Mouse (Mus musculus): ENCODE measurements around the gene Lag3. TPM values are rescaled to one million over a fixed set of nuclear protein-coding genes. Genes with fewer than 3 reads are reported as not detected.

The Lag3 gene
- polyA plus RNA-seq, 1 experiment = 7.0 TPM

GRCm38 (mm10) chr6:124857840-124858530 lies 53.5 kb downstream of the Lag3 start:
- Histone ChIP-seq H3K27ac (ENCODE audit: insufficient read depth, low read depth, low read length) (no peak overlapping the region), H3K27me3 (ENCODE audit: control insufficient read depth, insufficient read depth, low read length) (peaks cover 27% of the 10 kb centered on the region)

GRCm38 (mm10) chr6:124856916-124857839 lies 54.3 kb downstream of the Lag3 start, which contains the start of gene P3h3:
P3h3 (minus strand) TSS chr6:124857752.
- no peak within 1 kb of the TSS for H3K27ac ChIP-seq (ENCODE audit: insufficient read depth, low read depth, low read length)
- WGBS = 2% methylated on average over 81 of the region's 86 CpGs
- peaks cover 24% of the 10 kb centered on the region for H3K27me3 ChIP-seq (ENCODE audit: control insufficient read depth, insufficient read depth, low read length)

More at GRCm38 (mm10) chr6:124857840-124858530, 53.5 kb downstream of the Lag3 start:
- peaks cover under 1% of the 10 kb centered on the region; the same call in 1 of the 2 replicates for H3K4me1 ChIP-seq (ENCODE audit: control insufficient read depth, insufficient read depth, insufficient read length, low read length)
- H3K4me3 ChIP-seq (ENCODE audit: low read depth, low read length) = peak overlapping the region; percentile 71
- no peaks in the 10 kb centered on the region for H3K36me3 ChIP-seq (ENCODE audit: control insufficient read depth, insufficient read depth, low read length)
- WGBS = 36% methylated on average over 26 of the region's 26 CpGs
- TF ChIP-seq CTCF (IDR thresholded peaks at IDR 0.05; ENCODE audit: extremely low read depth, insufficient read length, insufficient replicate concordance, low read depth, low read length) (no peak), POLR2A (IDR thresholded peaks at IDR 0.05; ENCODE audit: low read depth, low read length) (no peak)

GRCm38 (mm10) chr6:124856321-124856720 lies 55.2 kb downstream of the Lag3 start:
- H3K4me3 ChIP-seq (ENCODE audit: low read depth, low read length) = no peak overlapping the region
- no peaks in the 10 kb centered on the region; the same call in 1 of the 2 replicates for H3K4me1 ChIP-seq (ENCODE audit: control insufficient read depth, insufficient read depth, insufficient read length, low read length)
- H3K27me3 ChIP-seq (ENCODE audit: control insufficient read depth, insufficient read depth, low read length) = peaks cover 24% of the 10 kb centered on the region
- no peaks in the 10 kb centered on the region for H3K36me3 ChIP-seq (ENCODE audit: control insufficient read depth, insufficient read depth, low read length)
- no peak for TF ChIP-seq CTCF (IDR thresholded peaks at IDR 0.05; ENCODE audit: extremely low read depth, insufficient read length, insufficient replicate concordance, low read depth, low read length)
- TF ChIP-seq POLR2A (IDR thresholded peaks at IDR 0.05; ENCODE audit: low read depth, low read length) = no peak
- no peak overlapping the region for H3K27ac ChIP-seq (ENCODE audit: insufficient read depth, low read depth, low read length)
- 26% methylated on average over 14 of the region's 14 CpGs for WGBS

More at GRCm38 (mm10) chr6:124856916-124857839, 54.3 kb downstream of the Lag3 start, which contains the start of gene P3h3:
- H3K4me1 ChIP-seq (ENCODE audit: control insufficient read depth, insufficient read depth, insufficient read length, low read length) = no peaks in the 10 kb centered on the region; the same call in 1 of the 2 replicates
- no peak for TF ChIP-seq POLR2A (IDR thresholded peaks at IDR 0.05; ENCODE audit: low read depth, low read length)
- peak; percentile 65; the same call in 1 of the 2 replicates for TF ChIP-seq CTCF (IDR thresholded peaks at IDR 0.05; ENCODE audit: extremely low read depth, insufficient read length, insufficient replicate concordance, low read depth, low read length)
- H3K4me3 ChIP-seq (ENCODE audit: low read depth, low read length) = peak within 1 kb of the TSS; percentile 71
- H3K36me3 ChIP-seq (ENCODE audit: control insufficient read depth, insufficient read depth, low read length) = no peaks in the 10 kb centered on the region

- 65% methylated on average over 12 of the region's 12 CpGs for WGBS
- H3K4me3 ChIP-seq (ENCODE audit: low read depth, low read length) = no peak overlapping the region
- peaks cover 24% of the 10 kb centered on the region for H3K27me3 ChIP-seq (ENCODE audit: control insufficient read depth, insufficient read depth, low read length)
- TF ChIP-seq CTCF (IDR thresholded peaks at IDR 0.05; ENCODE audit: extremely low read depth, insufficient read length, insufficient replicate concordance, low read depth, low read length) (no peak), POLR2A (IDR thresholded peaks at IDR 0.05; ENCODE audit: low read depth, low read length) (no peak)
- H3K27ac ChIP-seq (ENCODE audit: insufficient read depth, low read depth, low read length) = no peak overlapping the region
- H3K4me1 ChIP-seq (ENCODE audit: control insufficient read depth, insufficient read depth, insufficient read length, low read length) = no peaks in the 10 kb centered on the region
- H3K36me3 ChIP-seq (ENCODE audit: control insufficient read depth, insufficient read depth, low read length) = no peaks in the 10 kb centered on the region
These were observed 56.9 kb downstream of the Lag3 start for GRCm38 (mm10) chr6:124854647-124855046.

Other genes with a start within 250 kb of the Lag3 start
- gene Lpcat3, start 248.7 kb downstream of the Lag3 start, polyA plus RNA-seq (2012; rRNA removed) = 127 and 323 TPM in 2 replicates
- 26.8 and 34.9 TPM in 2 replicates for gene Emg1, start 199.5 kb downstream of the Lag3 start, polyA plus RNA-seq (2012; rRNA removed)
- gene Phb2, start 199.4 kb downstream of the Lag3 start, polyA plus RNA-seq (2012; rRNA removed) = 87.7 and 122 TPM in 2 replicates
- gene Ptpn6, start 173.0 kb downstream of the Lag3 start, polyA plus RNA-seq (2012; rRNA removed) = 23.0 and 41.0 TPM in 2 replicates
- 80.4 and 143 TPM in 2 replicates for gene Grcc10, start 170.3 kb downstream of the Lag3 start, polyA plus RNA-seq (2012; rRNA removed)
- gene Gm45234, start 155.7 kb downstream of the Lag3 start, polyA plus RNA-seq (2012; rRNA removed) = not detected in 2 replicates
- gene Atn1, start 155.2 kb downstream of the Lag3 start, polyA plus RNA-seq (2012; rRNA removed) = 42.8 and 92.6 TPM in 2 replicates
- gene Eno2, start 142.0 kb downstream of the Lag3 start, polyA plus RNA-seq (2012; rRNA removed) = 1.3 and 1.7 TPM in 2 replicates
- gene Lrrc23, start 132.0 kb downstream of the Lag3 start, polyA plus RNA-seq (2012; rRNA removed) = 0.14 and 0.41 TPM in 2 replicates
- 16.6 and 38.8 TPM in 2 replicates for gene Spsb2, start 103.0 kb downstream of the Lag3 start, polyA plus RNA-seq (2012; rRNA removed)
- 420 and 801 TPM in 2 replicates for gene Tpi1, start 97.4 kb downstream of the Lag3 start, polyA plus RNA-seq (2012; rRNA removed)
- gene Usp5, start 82.2 kb downstream of the Lag3 start, polyA plus RNA-seq (2012; rRNA removed) = 26.7 and 53.0 TPM in 2 replicates
- gene Cdca3, start 82.2 kb downstream of the Lag3 start, polyA plus RNA-seq (2012; rRNA removed) = 32.2 and 52.9 TPM in 2 replicates
- gene Gnb3, start 71.4 kb downstream of the Lag3 start, polyA plus RNA-seq (2012; rRNA removed) = 0.05 and 0.19 TPM in 2 replicates
- gene P3h3, start 54.0 kb downstream of the Lag3 start, polyA plus RNA-seq (2012; rRNA removed) = 8.1 and 8.7 TPM in 2 replicates
- gene Gpr162, start 47.7 kb downstream of the Lag3 start, polyA plus RNA-seq (2012; rRNA removed) = 1.2 and 1.7 TPM in 2 replicates
- 3.7 and 5.8 TPM in 2 replicates for gene Cd4, start 23.5 kb downstream of the Lag3 start, polyA plus RNA-seq (2012; rRNA removed)
- gene Ptms, start 8.4 kb upstream of the Lag3 start, polyA plus RNA-seq (2012; rRNA removed) = 683 and 1,784 TPM in 2 replicates
- gene Mlf2, start 19.7 kb upstream of the Lag3 start, polyA plus RNA-seq (2012; rRNA removed) = 212 and 412 TPM in 2 replicates
- gene Cops7a, start 53.8 kb upstream of the Lag3 start, polyA plus RNA-seq (2012; rRNA removed) = 82.6 and 131 TPM in 2 replicates
- gene Pianp, start 85.0 kb upstream of the Lag3 start, polyA plus RNA-seq (2012; rRNA removed) = 2.8 and 5.0 TPM in 2 replicates
- 28.6 and 57.0 TPM in 2 replicates for gene Zfp384, start 97.4 kb upstream of the Lag3 start, polyA plus RNA-seq (2012; rRNA removed)
- gene Ing4, start 128.1 kb upstream of the Lag3 start, polyA plus RNA-seq (2012; rRNA removed) = 14.2 and 32.7 TPM in 2 replicates
- gene Acrbp, start 138.0 kb upstream of the Lag3 start, polyA plus RNA-seq (2012; rRNA removed) = 7.5 and 18.2 TPM in 2 replicates
- gene Lpar5, start 156.2 kb upstream of the Lag3 start, polyA plus RNA-seq (2012; rRNA removed) = 133 and 223 TPM in 2 replicates
- gene Chd4, start 184.3 kb upstream of the Lag3 start, polyA plus RNA-seq (2012; rRNA removed) = 39.9 and 64.3 TPM in 2 replicates
- 6.5 and 7.8 TPM in 2 replicates for gene Nop2, start 220.2 kb upstream of the Lag3 start, polyA plus RNA-seq (2012; rRNA removed)
- gene Iffo1, start 233.5 kb upstream of the Lag3 start, polyA plus RNA-seq (2012; rRNA removed) = 7.0 and 13.0 TPM in 2 replicates